Mouse (Mus musculus) embryonic stem cell, embryonic (primary cell): Measurements from ENCODE around the gene Olfr613.
"Not testable (repeated sequence)": the region's sequence is repeated elsewhere in the genome, so short reads cannot be mapped to it uniquely, and the experiment has no call there.

Experiments used
- CTCF ChIA-PET, 4 experiments: fragments of 300-600 bp in 2 of 4; fragments of 350-600 bp in 2 of 4; sonication (Branson Sonifier 250); formaldehyde crosslinking; loops; one replicate each; lab custom pipeline; 2022; ENCODE audit warnings: inconsistent platforms in 2 of 4; lab: Charles Lee
- POLR2A ChIA-PET, 4 experiments: fragments of 300-600 bp in 2 of 4; fragments of 350-600 bp in 2 of 4; sonication (Branson Sonifier 250); formaldehyde crosslinking; loops; one replicate each; lab custom pipeline; 2022; ENCODE audit warnings: antibody characterized with exemption in 4 of 4, inconsistent platforms in 1 of 4; lab: Charles Lee

Gene Olfr613

DNA sequence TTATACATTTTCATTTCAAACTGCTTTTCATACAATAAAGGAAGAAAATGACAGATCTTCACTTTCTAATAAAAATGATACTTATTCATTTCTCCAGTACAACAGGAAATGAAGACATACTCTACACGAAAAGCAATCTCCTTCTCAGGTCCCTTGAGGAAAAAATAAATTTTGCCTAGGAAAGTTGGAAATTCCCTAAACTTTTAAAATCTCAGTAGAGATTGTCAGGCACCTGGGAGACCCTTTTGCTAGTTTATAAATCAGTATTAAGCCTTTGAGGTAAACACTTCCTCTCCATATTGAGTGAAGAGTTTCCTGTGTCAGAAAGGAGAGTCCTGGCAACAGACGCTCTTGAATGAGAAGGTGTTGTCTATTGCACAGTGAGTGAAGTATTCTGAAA, at the start of gene Olfr613:
Gene Olfr613 (plus strand): TSS at position 301 of the 400 bp plus-strand sequence.
- ChIA-PET CTCF (no interaction called here), POLR2A (no interaction called here)

- CTCF ChIA-PET, result interaction anchor here in 1 of 4 experiments (0.6 kb wide), 1 partner anchor 344 kb away, joined by 3 read pairs; no protein-coding TSS in a partner anchor
Observed at GRCm38 (mm10) chr7:103512022-103512421, 35.9 kb upstream of the Olfr613 start, which contains the start of gene Olfr610. TSS of gene Olfr610 (minus strand) at chr7:103512122.

DNA sequence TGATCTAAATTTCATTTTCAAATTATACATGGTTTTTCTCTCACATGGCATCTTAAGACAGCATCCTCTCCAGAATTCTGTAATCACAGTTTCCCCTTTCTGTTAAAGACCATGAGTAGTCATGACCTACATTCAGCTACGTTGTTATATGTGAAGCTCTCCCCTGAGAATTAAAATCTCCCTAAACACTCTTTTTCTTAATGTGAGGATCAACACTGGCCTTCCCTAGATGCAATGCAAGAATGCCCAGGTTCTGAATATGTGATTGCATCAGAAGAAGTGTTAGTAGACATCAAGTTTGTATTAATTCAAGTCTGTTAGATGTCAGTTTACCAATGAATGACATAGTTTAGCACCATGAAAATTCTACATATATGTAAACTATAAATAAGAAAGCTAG, 27.1 kb upstream of the Olfr613 start, which contains the start of gene Olfr611:
Gene Olfr611 (minus strand): TSS at position 101 of the 400 bp plus-strand sequence.
- POLR2A ChIA-PET, CTCF ChIA-PET: not testable (repeated sequence)

More at GRCm38 (mm10) chr7:103512022-103512421, 35.9 kb upstream of the Olfr613 start, which contains the start of gene Olfr610:
- POLR2A ChIA-PET, result no interaction called here

DNA sequence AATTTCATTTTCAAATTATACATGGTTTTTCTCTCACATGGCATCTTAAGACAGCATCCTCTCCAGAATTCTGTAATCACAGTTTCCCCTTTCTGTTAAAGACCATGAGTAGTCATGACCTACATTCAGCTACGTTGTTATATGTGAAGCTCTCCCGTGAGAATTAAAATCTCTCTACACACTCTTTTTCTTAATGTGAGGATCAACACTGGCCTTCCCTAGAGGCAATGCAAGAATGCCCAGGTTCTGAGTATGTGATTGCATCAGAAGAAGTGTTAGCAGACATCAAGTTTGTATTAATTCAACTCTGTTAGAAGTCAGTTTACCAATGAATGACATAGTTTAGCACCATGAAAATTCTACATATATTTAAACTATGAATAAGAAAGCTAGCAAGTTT, 5.3 kb upstream of the Olfr613 start, which contains the start of gene Olfr612:
Gene Olfr612 (minus strand): TSS at position 101 of the 400 bp plus-strand sequence.
- POLR2A ChIA-PET, CTCF ChIA-PET: not testable (repeated sequence)

DNA sequence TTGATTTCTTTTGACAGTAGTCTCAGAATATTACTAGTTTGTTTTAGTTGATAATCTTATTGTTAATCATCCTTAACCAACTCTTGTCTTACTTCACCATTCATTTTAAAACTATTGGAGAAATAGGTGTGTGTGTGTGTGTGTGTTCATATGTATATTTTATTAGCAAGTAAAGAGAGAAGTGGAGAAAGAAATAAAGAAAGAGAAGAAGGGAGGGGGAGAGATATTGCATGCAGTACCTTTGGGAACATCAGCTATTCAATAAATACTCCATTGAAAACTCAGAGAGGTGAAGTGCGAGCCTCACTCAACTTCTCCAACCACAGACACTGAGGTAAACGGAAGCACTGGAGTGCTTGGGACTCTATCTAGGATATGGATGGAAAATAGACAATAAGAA, 7.9 kb downstream of the Olfr613 start, which contains the start of gene Olfr615:
Gene Olfr615 (plus strand): TSS at position 301 of the 400 bp plus-strand sequence.
- ChIA-PET CTCF (no interaction called here), POLR2A (no interaction called here)

DNA sequence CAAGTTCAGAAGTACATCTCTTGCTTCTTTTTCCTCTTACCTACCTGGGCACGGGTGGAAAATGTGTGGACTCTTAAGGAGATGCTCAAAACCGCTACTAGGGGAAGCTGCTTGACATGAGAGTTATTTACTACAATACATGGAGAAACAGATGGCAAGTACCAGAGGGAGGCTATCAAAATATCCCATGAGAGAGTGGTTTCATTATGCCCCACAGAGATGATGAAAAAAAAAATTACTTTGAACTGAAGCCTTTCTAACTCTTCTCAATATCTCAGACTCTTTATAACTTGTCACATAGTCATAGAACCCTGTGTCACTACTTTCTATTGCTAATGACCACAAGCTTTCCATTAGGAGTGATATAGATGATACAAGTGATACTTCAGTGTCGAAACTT, 21.2 kb downstream of the Olfr613 start, which contains the start of gene Olfr616:
Gene Olfr616 (minus strand): TSS at position 101 of the 400 bp plus-strand sequence.
- CTCF ChIA-PET, result no interaction called here
- POLR2A ChIA-PET, result no interaction called here

GRCm38 (mm10) chr7:103572761-103573160, 24.9 kb downstream of the Olfr613 start, which contains the start of gene Olfr617:
TSS of gene Olfr617 (plus strand) at chr7:103573061.
- ChIA-PET POLR2A (no interaction called here), CTCF (no interaction called here)

DNA sequence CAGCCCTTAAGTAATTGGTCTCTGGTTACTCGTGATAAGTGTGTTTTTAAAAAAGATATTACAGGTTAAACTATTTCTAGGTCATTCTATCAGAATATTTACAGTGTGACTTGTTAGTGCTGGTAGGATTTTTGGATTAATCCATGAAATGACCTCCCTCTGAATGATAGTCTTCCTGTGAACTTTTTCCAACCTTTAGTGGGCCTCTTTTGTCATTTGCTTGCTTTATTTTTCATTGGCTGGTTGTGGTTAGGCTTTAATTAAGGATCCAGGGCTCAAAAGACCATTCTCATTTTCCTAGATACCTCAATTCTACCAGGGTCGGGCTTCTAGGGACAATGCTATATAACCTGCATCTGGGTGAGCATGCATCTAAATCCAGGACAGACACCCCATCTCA, 41.9 kb downstream of the Olfr613 start, which contains the start of gene Olfr618:
Gene Olfr618 (plus strand): TSS at position 301 of the 400 bp plus-strand sequence.
- ChIA-PET CTCF (no interaction called here), POLR2A (no interaction called here)

DNA sequence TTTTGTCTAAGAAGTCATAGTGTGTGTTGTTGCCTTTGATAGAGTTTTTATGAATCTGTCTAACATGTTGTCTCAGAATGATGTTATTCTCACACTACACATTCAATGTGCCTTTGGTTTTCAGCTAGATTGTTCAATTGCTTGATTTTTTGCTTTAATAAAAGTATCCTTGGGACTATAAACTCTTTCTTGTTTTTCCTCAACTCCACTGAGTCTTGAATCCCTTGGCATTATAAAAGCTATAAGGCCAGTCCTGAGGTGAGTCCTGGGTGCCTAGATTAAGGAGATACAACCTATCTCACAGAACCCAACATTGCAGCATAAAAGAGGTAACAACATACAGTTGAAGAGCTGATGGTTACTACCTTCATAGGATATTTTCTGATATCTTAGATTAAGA, 52.4 kb downstream of the Olfr613 start, which contains the start of gene Olfr619:
Gene Olfr619 (plus strand): TSS at position 301 of the 400 bp plus-strand sequence.
- ChIA-PET CTCF (no interaction called here), POLR2A (no interaction called here)
